Mouse (Mus musculus) testis, adult 2 months (tissue): Measurements from ENCODE around the gene Gfap.

ENCODE experiments used
- CTCF ChIP-seq: fragments of 200-500 bp; IDR thresholded peaks from 2 replicates; pipeline ENCODE4 v1.5.1; 2012; ENCODE audit warnings: low read depth, mild to moderate bottlenecking, inconsistent platforms, low read length, moderate library complexity; ENCODE audit not compliant: control insufficient read depth, insufficient read depth, insufficient replicate concordance
- POLR2A ChIP-seq: fragments of 200-500 bp; IDR thresholded peaks from 2 replicates; pipeline ENCODE4 v1.6.1; 2012; ENCODE audit warnings: low read depth, mild to moderate bottlenecking, inconsistent platforms, low read length, moderate library complexity; ENCODE audit not compliant: control insufficient read depth

GRCm38 (mm10) chr11:102853760-102854159 is 47.0 kb downstream of the Gfap start:
- no peak for TF ChIP-seq POLR2A
- TF ChIP-seq CTCF, result no peak; the same call in 1 of the 2 replicates
